Mouse (Mus musculus) brain, embryonic 14.5 days (tissue): ENCODE data around the gene Awat2.
"Not testable (repeated sequence)": the region's sequence is repeated elsewhere in the genome, so short reads cannot be mapped to it uniquely, and the experiment has no call there.

ENCODE experiments used
- CTCF ChIP-seq: fragments of 200-500 bp; IDR thresholded peaks from 2 replicates; pipeline ENCODE4 v1.5.1; 2012; ENCODE audit warnings: inconsistent platforms, mild to moderate bottlenecking, moderate library complexity, borderline replicate concordance; ENCODE audit not compliant: insufficient read depth, insufficient read length; ENCODE audit errors: extremely low read depth
- POLR2A ChIP-seq: fragments of 200-500 bp; IDR thresholded peaks from 2 replicates; pipeline ENCODE4 v1.6.1; 2012; ENCODE audit warnings: mild to moderate bottlenecking, inconsistent platforms, borderline replicate concordance; ENCODE audit not compliant: poor library complexity, insufficient read depth, insufficient read length, severe bottlenecking; ENCODE audit errors: extremely low read depth

GRCm38 (mm10) chrX:100442617-100443016 lies at the start of gene Awat2:
- not testable (repeated sequence) for TF ChIP-seq CTCF, POLR2A
